ENCODE assay signal across 8 mouse cellular contexts in the genomic region with DNA sequence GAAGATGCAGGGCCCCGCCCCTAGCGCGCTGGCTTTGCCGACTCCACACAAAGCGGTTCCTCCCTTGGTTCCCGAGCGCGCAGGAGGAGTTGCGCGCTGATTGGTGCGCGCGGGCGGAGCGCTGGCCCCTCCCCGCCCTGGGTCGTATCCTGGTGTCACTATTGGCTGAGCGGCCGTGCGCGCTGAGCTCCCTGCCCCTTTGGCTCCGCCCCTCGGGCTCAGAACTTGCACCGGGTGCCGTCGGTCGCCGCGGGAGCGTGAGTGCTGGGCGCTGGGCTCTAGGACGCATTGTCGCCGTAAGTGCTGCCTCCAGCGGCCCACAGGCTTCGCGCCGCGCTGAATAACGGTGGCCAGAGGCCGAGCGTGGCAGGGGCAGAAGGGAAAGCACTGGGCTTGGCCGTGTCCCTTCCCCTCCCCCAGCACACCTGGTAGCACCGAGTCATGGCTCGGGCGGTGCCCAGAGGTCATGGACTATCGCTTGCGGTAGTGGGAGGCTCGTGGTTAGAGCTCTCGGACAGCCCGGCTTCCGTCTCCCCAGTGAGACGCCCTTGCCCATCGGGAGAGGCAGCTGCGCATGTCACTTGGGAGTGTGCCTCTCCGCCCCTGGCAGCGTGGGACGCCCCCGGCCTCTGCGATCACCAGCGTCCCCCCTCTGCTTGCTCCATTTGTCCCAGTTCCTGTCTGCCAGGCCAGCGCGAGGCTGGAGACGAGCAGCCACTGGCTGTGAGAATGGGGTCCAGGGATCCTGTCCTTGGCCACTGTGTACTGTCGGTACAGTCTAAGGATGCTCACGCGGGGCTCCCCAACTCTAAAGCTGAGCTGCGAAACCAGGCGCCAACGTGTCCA. TPM values are rescaled to one million over a fixed set of nuclear protein-coding genes. Genes with fewer than 3 reads are reported as not detected.
DNase-seq lines count a peak whose midpoint lies in the region; ATAC-seq and TF ChIP-seq lines count a peak whose summit lies in the region.

A gene (plus strand): TSS at position 208 of the 846 bp plus-strand sequence.

- peak within 1 kb of the TSS; percentile 99 for H3K4me2 ChIP-seq in hindbrain, postnatal 0 days (ENCODE audit: low read depth, low read length)

- H3K9ac ChIP-seq in hindbrain, postnatal 0 days (replicated peaks; ENCODE audit: low read length): peak within 1 kb of the TSS; percentile 61

- peak; percentile 95 for ATAC-seq in common myeloid progenitor, adult 5-6 weeks (replicated peaks; ENCODE audit: low read depth, poor library complexity, severe bottlenecking)
- ATAC-seq in hindbrain, postnatal 0 days: peak; percentile 98
- peak; percentile 94 for ATAC-seq in megakaryocyte, adult 5-6 weeks (ENCODE audit: poor library complexity, severe bottlenecking)

- no peaks in the 10 kb centered on the region for H3K9me3 ChIP-seq in hindbrain, postnatal 0 days (ENCODE audit: low read length)

- under 1% methylated on average over 69 of the region's 70 CpGs for WGBS in hindbrain, postnatal 0 days

- no peaks in the 10 kb centered on the region for H3K27me3 ChIP-seq in hindbrain, postnatal 0 days (ENCODE audit: insufficient read depth, low read length)

- H3K36me3 ChIP-seq in hindbrain, postnatal 0 days (ENCODE audit: insufficient read depth, low read length): no peaks in the 10 kb centered on the region

- intact Hi-C loops in gastrocnemius, adult 2 months (cut with DNase I): no loop called here
- intact Hi-C loops in left cerebral cortex, adult 2 months (cut with DNase I): loop anchor here (5.0 kb wide), 1 partner anchor 171 kb away; a partner anchor contains a TSS

- H3K27ac ChIP-seq in gastrocnemius, adult 2 months: peak within 1 kb of the TSS; percentile 99
- peak within 1 kb of the TSS; percentile 66; the same call in 1 of the 2 replicates for H3K27ac ChIP-seq in hindbrain, postnatal 0 days
- peak within 1 kb of the TSS; percentile 83 for H3K27ac ChIP-seq in left cerebral cortex, adult 2 months

- H3K4me3 ChIP-seq in gastrocnemius, adult 2 months: peak within 1 kb of the TSS; percentile 93
- H3K4me3 ChIP-seq in hindbrain, postnatal 0 days (ENCODE audit: low read length): peak within 1 kb of the TSS; percentile 82
- H3K4me3 ChIP-seq in left cerebral cortex, adult 2 months: peak within 1 kb of the TSS; percentile 73

- H3K4me1 ChIP-seq in hindbrain, postnatal 0 days (ENCODE audit: insufficient read depth, low read length): no peaks in the 10 kb centered on the region; the same call in 1 of the 2 replicates

- TF ChIP-seq CTCF in gastrocnemius, adult 2 months (IDR thresholded peaks at IDR 0.05): peak; percentile 17; the same call in 1 of the 2 replicates
- peak; percentile 43 for TF ChIP-seq CTCF in hindbrain, postnatal 0 days (IDR thresholded peaks at IDR 0.05; ENCODE audit: low read depth)
- peak; percentile 5; the same call in 1 of the 2 replicates for TF ChIP-seq CTCF in left cerebral cortex, adult 2 months (IDR thresholded peaks at IDR 0.05)

- DNase-seq in ZHBTc4 (ENCODE audit: low read depth, low spot score): peak; percentile 100
- peak; percentile 98 for DNase-seq in gastrocnemius, adult 2 months
- peak; percentile 95 for DNase-seq in hindbrain, postnatal 0 days (ENCODE audit: low spot score)
- peak; percentile 94 to 95 for DNase-seq in left cerebral cortex, adult 2 months (ENCODE audit: extremely low spot score in 1 of 2, low spot score in 2 of 2)
- peak; percentile 94 for DNase-seq in right cerebral cortex, adult 2 months (ENCODE audit: low spot score in 2 of 2)
- peak; percentile 93 for DNase-seq in urinary bladder, postnatal 14 days (ENCODE audit: low spot score)

RNA-seq across cellular contexts. Expression of the gene that starts here (rescaled TPM):
- total RNA-seq in common myeloid progenitor, adult 5-6 weeks (2017): 3.6 and 6.9 TPM in 2 replicates
- 100 to 1,000 TPM; 133 to 164 TPM for total RNA-seq in gastrocnemius, adult 2 months (2021)
- total RNA-seq in hindbrain, postnatal 0 days (2014; rRNA removed): 13.5 and 19.6 TPM in 2 replicates
- 9.7 and 10.2 TPM in 2 replicates for polyA plus RNA-seq in hindbrain, postnatal 0 days (2015; fragmentation: Nextera tagmentation; extraction: Ambion mirVana)
- 10 to 100 TPM; 17.6 to 18.2 TPM for total RNA-seq in left cerebral cortex, adult 2 months (2021)
- total RNA-seq in megakaryocyte, adult 5-6 weeks (2015): 6.6 and 6.7 TPM in 2 replicates
- 6.9 and 7.0 TPM in 2 replicates for total RNA-seq in megakaryocyte, adult 5-6 weeks (2017)

Comparison
In these comparisons a context has a peak if more than half of its experiments do, and no peak if none do; other contexts are left out.
1. Peak in every context shown above with its lines: DNase-seq, ATAC-seq, H3K4me3 ChIP-seq and H3K27ac ChIP-seq.